In the genomic region with DNA sequence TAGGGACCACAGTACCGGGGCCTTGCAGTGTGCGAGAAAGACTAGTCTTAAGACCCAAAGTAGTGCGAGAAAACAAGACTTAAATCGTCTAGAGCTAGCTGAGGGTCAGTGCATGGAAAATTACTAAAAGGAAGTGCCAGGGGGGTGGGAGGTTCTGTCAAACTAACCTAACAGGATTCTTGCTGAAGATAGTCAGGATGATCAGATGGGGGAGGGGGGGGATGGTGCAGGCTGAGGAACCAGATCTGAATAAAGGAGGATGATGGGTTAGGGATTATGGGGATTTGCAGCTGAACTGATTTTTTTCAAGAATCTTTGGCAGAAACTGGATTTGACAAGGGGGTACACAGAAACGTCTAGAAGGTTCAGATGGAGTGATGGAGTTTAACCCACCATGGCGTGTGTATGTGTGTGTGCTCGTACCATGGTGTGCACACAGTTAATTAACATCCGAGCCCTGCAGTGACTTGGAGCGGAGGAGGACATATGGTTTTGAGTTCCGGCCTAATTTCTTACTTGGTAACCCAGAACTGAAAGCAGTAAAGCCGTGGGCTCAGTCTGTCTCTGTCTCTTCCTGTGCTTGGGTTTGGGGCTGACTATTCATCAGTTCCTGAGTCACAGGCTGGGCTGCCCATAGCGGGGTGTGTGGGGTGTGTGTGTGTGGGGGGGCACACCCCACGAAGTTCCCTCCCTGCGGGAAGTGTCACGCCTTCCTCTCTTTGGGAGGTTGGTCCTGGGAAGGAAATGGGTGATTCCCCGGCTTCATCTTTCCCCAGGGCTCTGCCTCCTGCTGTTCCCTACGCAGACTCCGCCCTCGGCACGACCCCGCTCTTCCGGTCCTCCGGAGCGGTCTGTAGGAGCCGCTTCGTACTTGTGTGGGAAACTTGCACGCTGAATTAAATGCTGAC, we compare ENCODE assay signal across 7 mouse cellular contexts. TPM values are rescaled to one million over a fixed set of nuclear protein-coding genes. Genes with fewer than 3 reads are reported as not detected.
DNase-seq lines count a peak whose midpoint lies in the region; ATAC-seq and TF ChIP-seq lines count a peak whose summit lies in the region.

No protein-coding gene starts in this region.

- TF ChIP-seq POLR2A in MEL (IDR thresholded peaks at IDR 0.05; ENCODE audit: control insufficient read depth in 1 of 2, insufficient read depth in 1 of 2, low read depth in 1 of 2, low read length in 2 of 2, poor library complexity in 1 of 2), result peak in 1 of 2 experiments; percentile 54; a peak in 1 of 4 replicates
- peak; percentile 6; the same call in 1 of the 2 replicates for TF ChIP-seq POLR2A in bone marrow, adult 2 months (IDR thresholded peaks at IDR 0.05; ENCODE audit: borderline replicate concordance, control insufficient read depth, low read depth, low read length)

- DNase-seq in MEL (ENCODE audit: low read depth, low spot score), result peak; percentile 79
- peak; percentile 73 for DNase-seq in heart, postnatal 4 days
- peak; percentile 60 for DNase-seq in layer of hippocampus, adult 9-11 months
- peak; percentile 77 to 88 for DNase-seq in lung, postnatal 4 days
- peak; percentile 41 for DNase-seq in retina, postnatal 7 days (ENCODE audit: low read depth, low spot score)

- no peak for TF ChIP-seq RAD21 in MEL (IDR thresholded peaks at IDR 0.05; ENCODE audit: low read depth, low read length)

- TF ChIP-seq CTCF in MEL (IDR thresholded peaks at IDR 0.05 in 2 of 3, conservative IDR thresholded peaks at IDR 0.05 in 1 of 3; ENCODE audit: control insufficient read depth in 1 of 3, insufficient read depth in 1 of 3, low read depth in 2 of 3, low read length in 3 of 3, poor library complexity in 1 of 3, severe bottlenecking in 1 of 3), result no peak
- TF ChIP-seq CTCF in bone marrow, adult 2 months (IDR thresholded peaks at IDR 0.05; ENCODE audit: control insufficient read depth, insufficient read depth, low read length), result no peak

- H3K27me3 ChIP-seq in MEL (ENCODE audit: control insufficient read depth in 1 of 2, insufficient read depth in 2 of 2, low read length in 2 of 2), result no peaks in the 10 kb centered on the region
- H3K27me3 ChIP-seq in forebrain, embryonic 13.5 days, result no peaks in the 10 kb centered on the region

- no peaks in the 10 kb centered on the region for H3K9me3 ChIP-seq in MEL (replicated peaks; ENCODE audit: insufficient read depth, low read length)
- no peaks in the 10 kb centered on the region for H3K9me3 ChIP-seq in forebrain, embryonic 13.5 days (replicated peaks)

- 0 out of 4 replicates have a peak, but pooled peaks have one; percentile 6 to 13 for TF ChIP-seq EP300 in MEL (IDR thresholded peaks at IDR 0.05; ENCODE audit: low read depth in 1 of 2, low read length in 2 of 2)

- peak overlapping the region; percentile 76 for H3K27ac ChIP-seq in MEL (ENCODE audit: control insufficient read depth, low read depth, low read length)
- H3K27ac ChIP-seq in bone marrow, adult 2 months (ENCODE audit: control insufficient read depth, insufficient read depth, low read depth, low read length, poor library complexity), result peak overlapping the region; percentile 75
- peak overlapping the region; percentile 45; the same call in 1 of the 2 replicates for H3K27ac ChIP-seq in forebrain, embryonic 13.5 days

- H3K36me3 ChIP-seq in MEL (ENCODE audit: control insufficient read depth in 1 of 2, insufficient read depth in 2 of 2, low read length in 2 of 2), result peaks cover 0 to 35% of the 10 kb centered on the region in 2 experiments; a peak in 2 of 4 replicates
- no peaks in the 10 kb centered on the region for H3K36me3 ChIP-seq in forebrain, embryonic 13.5 days (ENCODE audit: poor library complexity, severe bottlenecking)

- peak overlapping the region; percentile 77 for H3K9ac ChIP-seq in MEL (ENCODE audit: control insufficient read depth, low read depth, low read length, poor library complexity, severe bottlenecking)
- peak overlapping the region; percentile 70 for H3K9ac ChIP-seq in forebrain, embryonic 13.5 days

- 10% methylated on average over 27 of the region's 27 CpGs for WGBS in bone marrow, adult 2 months
- 17% methylated on average over 27 of the region's 27 CpGs for WGBS in forebrain, embryonic 13.5 days

- peak; percentile 93 for ATAC-seq in forebrain, embryonic 13.5 days

- peaks cover 28 to 45% of the 10 kb centered on the region in 2 experiments for H3K4me1 ChIP-seq in MEL (ENCODE audit: control insufficient read depth in 1 of 2, insufficient read depth in 2 of 2, low read length in 2 of 2)
- H3K4me1 ChIP-seq in bone marrow, adult 2 months (ENCODE audit: control insufficient read depth, insufficient read depth, low read length), result peaks cover 19% of the 10 kb centered on the region
- H3K4me1 ChIP-seq in forebrain, embryonic 13.5 days, result peaks cover 14% of the 10 kb centered on the region

- peak overlapping the region; percentile 49 to 72 for H3K4me3 ChIP-seq in MEL (ENCODE audit: control insufficient read depth in 1 of 2, insufficient read depth in 1 of 2, low read depth in 2 of 2, low read length in 2 of 2)
- peak overlapping the region; percentile 62 for H3K4me3 ChIP-seq in bone marrow, adult 2 months (replicated peaks; ENCODE audit: control insufficient read depth, low read depth, low read length)
- peak overlapping the region; percentile 42 for H3K4me3 ChIP-seq in forebrain, embryonic 13.5 days

- H3K79me2 ChIP-seq in MEL (ENCODE audit: control insufficient read depth, insufficient read depth, low read length, poor library complexity), result peaks cover 23% of the 10 kb centered on the region

- peak overlapping the region; percentile 72 for H3K4me2 ChIP-seq in forebrain, embryonic 13.5 days

TF ChIP-seq in MEL, 35 proteins besides CTCF, POLR2A, EP300 and RAD21 (continues in another document):
- TF ChIP-seq NRF1 (IDR thresholded peaks at IDR 0.05; ENCODE audit: insufficient read depth, low read depth, low read length, poor library complexity, severe bottlenecking), result peak; percentile 50; the same call in 1 of the 2 replicates
- no peak for TF ChIP-seq KAT2A (conservative IDR thresholded peaks at IDR 0.05; ENCODE audit: low read depth, low read length)
- TF ChIP-seq POLR2AphosphoS2 (IDR thresholded peaks at IDR 0.05; ENCODE audit: low read length), result no peak
- TF ChIP-seq MYB (IDR thresholded peaks at IDR 0.05; ENCODE audit: low read depth, low read length), result no peak
- peak; percentile 13; the same call in 1 of the 2 replicates for TF ChIP-seq MYC (IDR thresholded peaks at IDR 0.05; ENCODE audit: low read depth, low read length)
- TF ChIP-seq MAFK (IDR thresholded peaks at IDR 0.05; ENCODE audit: borderline replicate concordance, low read depth, low read length), result no peak
- TF ChIP-seq USF2 (IDR thresholded peaks at IDR 0.05; ENCODE audit: borderline replicate concordance in 1 of 2, insufficient read depth in 1 of 2, low read depth in 1 of 2, low read length in 2 of 2), result no peak
- no peak for TF ChIP-seq MEF2A (IDR thresholded peaks at IDR 0.05; ENCODE audit: extremely low read depth, insufficient replicate concordance, low read depth, low read length, poor library complexity, severe bottlenecking)
- peak; percentile 56 for TF ChIP-seq MXI1 (IDR thresholded peaks at IDR 0.05; ENCODE audit: low read depth, low read length)
- TF ChIP-seq ZKSCAN1 (IDR thresholded peaks at IDR 0.05; ENCODE audit: low read depth, low read length), result no peak
- peak; percentile 26; the same call in 1 of the 2 replicates for TF ChIP-seq CHD2 (IDR thresholded peaks at IDR 0.05; ENCODE audit: low read length)
- no peak for TF ChIP-seq TAL1 (IDR thresholded peaks at IDR 0.05; ENCODE audit: low read length)
- peak; percentile 7; the same call in 1 of the 2 replicates for TF ChIP-seq TCF12 (IDR thresholded peaks at IDR 0.05; ENCODE audit: low read depth, low read length)
- peak; percentile 52; the same call in 1 of the 2 replicates for TF ChIP-seq NELFE (IDR thresholded peaks at IDR 0.05; ENCODE audit: low read depth, low read length)
- 0 out of 2 replicates have a peak, but pooled peaks have one; percentile 23 for TF ChIP-seq MAZ (IDR thresholded peaks at IDR 0.05; ENCODE audit: low read depth, low read length)
- peak; percentile 34 for TF ChIP-seq HCFC1 (IDR thresholded peaks at IDR 0.05; ENCODE audit: low read depth, low read length)

RNA-seq across cellular contexts. Expression of a gene that starts 8.2 kb away (rescaled TPM):
- total RNA-seq in MEL (2012; rRNA removed), result 222 and 241 TPM in 2 replicates
- 100 to 1,000 TPM in 1 of 2 experiments, not detected in 1; 283 TPM for polyA plus RNA-seq in MEL (2012; ENCODE audit: insufficient read depth in 1 of 2, insufficient read length in 2 of 2, low read depth in 1 of 2, low replicate concordance in 2 of 2, missing spikeins in 1 of 2)
- polyA plus RNA-seq in bone marrow, adult 2 months (2011; ENCODE audit: insufficient read depth, insufficient read length, low replicate concordance, missing spikeins), result 16.4 and 60.4 TPM in 2 replicates
- polyA plus RNA-seq in forebrain, embryonic 13.5 days (2015; fragmentation: Nextera tagmentation; extraction: Ambion mirVana), result 4.7 and 4.8 TPM in 2 replicates
- total RNA-seq in heart, postnatal 4 days (2021), result 10 to 100 TPM; 11.5 to 12.9 TPM

RNA-seq across cellular contexts. Expression of a gene that starts 30.9 kb away (rescaled TPM):
- total RNA-seq in MEL (2012; rRNA removed), result not detected in 2 replicates
- under 1 TPM in 1 of 2 experiments, not detected in 1; 0.17 TPM for polyA plus RNA-seq in MEL (2012; ENCODE audit: insufficient read depth in 1 of 2, insufficient read length in 2 of 2, low read depth in 1 of 2, low replicate concordance in 2 of 2, missing spikeins in 1 of 2)
- polyA plus RNA-seq in bone marrow, adult 2 months (2011; ENCODE audit: insufficient read depth, insufficient read length, low replicate concordance, missing spikeins), result not detected in 2 replicates
- polyA plus RNA-seq in forebrain, embryonic 13.5 days (2015; fragmentation: Nextera tagmentation; extraction: Ambion mirVana), result 0.62 and 0.89 TPM in 2 replicates
- under 1 TPM in 1 of 2 experiments, not detected in 1; 0.20 TPM for total RNA-seq in heart, postnatal 4 days (2021)

RNA-seq across cellular contexts. Expression of a gene that starts 45.8 kb away (rescaled TPM):
- 4.2 and 4.6 TPM in 2 replicates for total RNA-seq in MEL (2012; rRNA removed)
- 10 to 100 TPM in 1 of 2 experiments, not detected in 1; 14.1 TPM for polyA plus RNA-seq in MEL (2012; ENCODE audit: insufficient read depth in 1 of 2, insufficient read length in 2 of 2, low read depth in 1 of 2, low replicate concordance in 2 of 2, missing spikeins in 1 of 2)
- polyA plus RNA-seq in bone marrow, adult 2 months (2011; ENCODE audit: insufficient read depth, insufficient read length, low replicate concordance, missing spikeins), result 2.7 and 5.2 TPM in 2 replicates
- polyA plus RNA-seq in forebrain, embryonic 13.5 days (2015; fragmentation: Nextera tagmentation; extraction: Ambion mirVana), result 14.1 and 14.8 TPM in 2 replicates
- 10 to 100 TPM in 1 of 2 experiments, 1 to 10 TPM in 1; 7.6 to 10.2 TPM for total RNA-seq in heart, postnatal 4 days (2021)

RNA-seq across cellular contexts. Expression of a gene that starts 45.9 kb away (rescaled TPM):
- total RNA-seq in MEL (2012; rRNA removed), result 35.1 and 40.3 TPM in 2 replicates
- polyA plus RNA-seq in MEL (2012; ENCODE audit: insufficient read depth in 1 of 2, insufficient read length in 2 of 2, low read depth in 1 of 2, low replicate concordance in 2 of 2, missing spikeins in 1 of 2), result 10 to 100 TPM in 1 of 2 experiments, not detected in 1; 61.5 TPM
- polyA plus RNA-seq in bone marrow, adult 2 months (2011; ENCODE audit: insufficient read depth, insufficient read length, low replicate concordance, missing spikeins), result 1.3 and 4.0 TPM in 2 replicates
- 3.6 and 5.5 TPM in 2 replicates for polyA plus RNA-seq in forebrain, embryonic 13.5 days (2015; fragmentation: Nextera tagmentation; extraction: Ambion mirVana)
- 100 to 1,000 TPM in 1 of 2 experiments, 10 to 100 TPM in 1; 91.3 to 105 TPM for total RNA-seq in heart, postnatal 4 days (2021)

Comparison
In these comparisons a context has a peak if more than half of its experiments do, and no peak if none do; other contexts are left out.
1. Peak in every context shown above with its lines: DNase-seq, ATAC-seq, H3K4me3 ChIP-seq and H3K27ac ChIP-seq.